Mouse (Mus musculus): Measurements from ENCODE around the gene Usp31. TPM values are rescaled to one million over a fixed set of nuclear protein-coding genes. Genes with fewer than 3 reads are reported as not detected.

Gene Usp31
- total and polyA plus RNA-seq, 3 experiments = 14.4 to 14.7 TPM; not detected in 1

GRCm38 (mm10) chr7:121707073-121707667 is at the start of gene Usp31 (continued):
- TF ChIP-seq USF2 (IDR thresholded peaks at IDR 0.05; ENCODE audit: borderline replicate concordance in 1 of 2, insufficient read depth in 1 of 2, low read depth in 1 of 2, low read length in 2 of 2) = peak; percentile 80 to 93
- TF ChIP-seq MAX (IDR thresholded peaks at IDR 0.05; ENCODE audit: low read length) = peak; percentile 92
- TF ChIP-seq RAD21 (IDR thresholded peaks at IDR 0.05; ENCODE audit: low read depth, low read length) = no peak
- no peak for TF ChIP-seq CHD1 (IDR thresholded peaks at IDR 0.05; ENCODE audit: low read depth, low read length)

GRCm38 (mm10) chr7:121754748-121755147 is 47.7 kb upstream of the Usp31 start:
- DNase-seq (ENCODE audit: low read depth, low spot score) = peak; percentile 4
- Histone ChIP-seq H3K9me3 (replicated peaks; ENCODE audit: insufficient read depth, low read length) (no peaks in the 10 kb centered on the region), H3K4me1 (ENCODE audit: control insufficient read depth in 1 of 2, insufficient read depth in 2 of 2, low read length in 2 of 2) (no peaks in the 10 kb centered on the region), H3K27ac (ENCODE audit: control insufficient read depth, low read depth, low read length) (no peak overlapping the region), H3K36me3 (ENCODE audit: control insufficient read depth in 1 of 2, insufficient read depth in 2 of 2, low read length in 2 of 2) (no peaks in the 10 kb centered on the region), H3K9ac (ENCODE audit: control insufficient read depth, low read depth, low read length, poor library complexity, severe bottlenecking) (no peak overlapping the region), H3K79me2 (ENCODE audit: control insufficient read depth, insufficient read depth, low read length, poor library complexity) (no peaks in the 10 kb centered on the region), H3K4me3 (ENCODE audit: control insufficient read depth in 1 of 2, insufficient read depth in 1 of 2, low read depth in 2 of 2, low read length in 2 of 2) (no peak overlapping the region), H3K27me3 (ENCODE audit: control insufficient read depth in 1 of 2, insufficient read depth in 2 of 2, low read length in 2 of 2) (no peaks in the 10 kb centered on the region)
- TF ChIP-seq BHLHE40 (IDR thresholded peaks at IDR 0.05; ENCODE audit: borderline replicate concordance, low read depth, low read length) = no peak

- H3K9ac ChIP-seq (ENCODE audit: control insufficient read depth, low read depth, low read length, poor library complexity, severe bottlenecking) = no peak overlapping the region
Measured at GRCm38 (mm10) chr7:121750244-121750643, 43.2 kb upstream of the Usp31 start.

More at GRCm38 (mm10) chr7:121750244-121750643, 43.2 kb upstream of the Usp31 start:
- no peaks in the 10 kb centered on the region for H3K79me2 ChIP-seq (ENCODE audit: control insufficient read depth, insufficient read depth, low read length, poor library complexity)
- no peak for DNase-seq (ENCODE audit: low read depth, low spot score)
- no peaks in the 10 kb centered on the region for H3K36me3 ChIP-seq (ENCODE audit: control insufficient read depth in 1 of 2, insufficient read depth in 2 of 2, low read length in 2 of 2)
- H3K4me1 ChIP-seq (ENCODE audit: control insufficient read depth in 1 of 2, insufficient read depth in 2 of 2, low read length in 2 of 2) = no peaks in the 10 kb centered on the region
- no peaks in the 10 kb centered on the region for H3K27me3 ChIP-seq (ENCODE audit: control insufficient read depth in 1 of 2, insufficient read depth in 2 of 2, low read length in 2 of 2)
- H3K9me3 ChIP-seq (replicated peaks; ENCODE audit: insufficient read depth, low read length) = no peaks in the 10 kb centered on the region
- H3K27ac ChIP-seq (ENCODE audit: control insufficient read depth, low read depth, low read length) = no peak overlapping the region
- no peak for TF ChIP-seq USF1 (IDR thresholded peaks at IDR 0.05; ENCODE audit: low read depth, low read length)
- no peak for TF ChIP-seq MYC (IDR thresholded peaks at IDR 0.05; ENCODE audit: low read depth, low read length)
- no peak for TF ChIP-seq POLR2AphosphoS2 (IDR thresholded peaks at IDR 0.05; ENCODE audit: low read length)
- TF ChIP-seq ETS1 (IDR thresholded peaks at IDR 0.05; ENCODE audit: low read depth, low read length) = no peak
- TF ChIP-seq USF2 (IDR thresholded peaks at IDR 0.05; ENCODE audit: borderline replicate concordance in 1 of 2, insufficient read depth in 1 of 2, low read depth in 1 of 2, low read length in 2 of 2) = no peak
- no peak for TF ChIP-seq E2F4 (IDR thresholded peaks at IDR 0.05; ENCODE audit: borderline replicate concordance, low read depth, low read length)
- no peak for TF ChIP-seq NRF1 (IDR thresholded peaks at IDR 0.05; ENCODE audit: insufficient read depth, low read depth, low read length, poor library complexity, severe bottlenecking)
- no peak for TF ChIP-seq ZKSCAN1 (IDR thresholded peaks at IDR 0.05; ENCODE audit: low read depth, low read length)
- TF ChIP-seq CHD2 (IDR thresholded peaks at IDR 0.05; ENCODE audit: low read length) = no peak
- no peak for TF ChIP-seq NELFE (IDR thresholded peaks at IDR 0.05; ENCODE audit: low read depth, low read length)
- TF ChIP-seq RCOR1 (IDR thresholded peaks at IDR 0.05; ENCODE audit: low read depth, low read length) = no peak
- TF ChIP-seq BHLHE40 (IDR thresholded peaks at IDR 0.05; ENCODE audit: borderline replicate concordance, low read depth, low read length) = no peak
- TF ChIP-seq POLR2AphosphoS5 (IDR thresholded peaks at IDR 0.05; ENCODE audit: borderline replicate concordance, low read depth, low read length) = no peak
- no peak for TF ChIP-seq MAFK (IDR thresholded peaks at IDR 0.05; ENCODE audit: borderline replicate concordance, low read depth, low read length)
- no peak overlapping the region for H3K4me3 ChIP-seq (ENCODE audit: control insufficient read depth in 1 of 2, insufficient read depth in 1 of 2, low read depth in 2 of 2, low read length in 2 of 2)

All from MEL (cell line).